Mouse (Mus musculus) kidney, postnatal 0 days (tissue): ENCODE measurements at regions not wholly inside any gene's neighbourhood (a gene's known extent, or its start where the extent isn't known, plus 50 kb on each side); places are given as distances from the start of the nearest gene placed in this dataset.

ENCODE experiments used
- ATAC-seq: fragments of 200-750 bp; cut with Nextera tagmentation; replicated peaks from 2 replicates; pipeline ENCODE4 v1.8.0; 2017; ENCODE audit warnings: low read depth, moderate number of reproducible peaks, moderate TSS enrichment, moderate library complexity; ENCODE audit not compliant: low FRiP score
- DNase-seq: peaks from one replicate; pipeline ENCODE4 v3.0.0-alpha.2; 2016; ENCODE audit warnings: low spot score
- H3K27ac ChIP-seq: fragments of 300-500 bp; sonication (generic); 2 replicates; pipeline ENCODE4 v1.5.1; 2014; ENCODE audit warnings: mild to moderate bottlenecking
- H3K27me3 ChIP-seq: fragments of 300-500 bp; sonication (generic); 2 replicates; pipeline ENCODE4 v1.6.1; 2014; ENCODE audit warnings: low read length, mixed read lengths; ENCODE audit not compliant: insufficient read depth
- H3K36me3 ChIP-seq: fragments of 300-500 bp; sonication (generic); 2 replicates; pipeline ENCODE4 v1.6.1; 2014; ENCODE audit warnings: low read length, mixed read lengths; ENCODE audit not compliant: insufficient read depth
- H3K4me1 ChIP-seq: fragments of 300-500 bp; sonication (generic); replicated peaks from 2 replicates; pipeline ENCODE4 v1.6.1; 2014; ENCODE audit warnings: antibody characterized with exemption, low read length, mixed read lengths; ENCODE audit not compliant: insufficient read depth
- H3K4me2 ChIP-seq: fragments of 300-500 bp; sonication (generic); 2 replicates; pipeline ENCODE4 v1.6.1; 2014; ENCODE audit warnings: mild to moderate bottlenecking, low read length, moderate library complexity, mixed read lengths
- H3K4me3 ChIP-seq: fragments of 300-500 bp; sonication (generic); replicated peaks from 2 replicates; pipeline ENCODE4 v1.5.1; 2014; ENCODE audit warnings: low read depth, low read length
- H3K9ac ChIP-seq: fragments of 300-500 bp; sonication (generic); 2 replicates; pipeline ENCODE4 v1.6.1; 2014; ENCODE audit warnings: low read depth, low read length
- H3K9me3 ChIP-seq: fragments of 300-500 bp; sonication (generic); replicated peaks from 2 replicates; pipeline ENCODE4 v1.6.1; 2016; ENCODE audit warnings: low read length, inconsistent platforms, mixed read lengths
- CTCF ChIP-seq: IDR thresholded peaks from 2 replicates; pipeline ENCODE4 v1.5.1; 2016; ENCODE audit warnings: antibody characterized with exemption, low read depth, mild to moderate bottlenecking, moderate library complexity
- WGBS: fragments of 180-500 bp; shearing (Covaris S2); extraction: QIAGEN DNeasy Blood & Tissue Kit; methylation state at CpG from one replicate; pipeline ENCODE4 v1.1.7; 2014; 5-methylcytosine and 5-hydroxymethylcytosine counted together

- H3K4me1 ChIP-seq, result no peaks in the 10 kb centered on the region
- no peak for DNase-seq
- H3K27me3 ChIP-seq, result no peaks in the 10 kb centered on the region
- WGBS, result 48% methylated on average over 4 of the region's 4 CpGs
- H3K4me2 ChIP-seq, result no peak overlapping the region
- no peak overlapping the region for H3K27ac ChIP-seq
- no peak for ATAC-seq
- TF ChIP-seq CTCF, result no peak
- H3K4me3 ChIP-seq, result no peak overlapping the region
- H3K9me3 ChIP-seq, result no peaks in the 10 kb centered on the region
- no peaks in the 10 kb centered on the region for H3K36me3 ChIP-seq
- H3K9ac ChIP-seq, result no peak overlapping the region
These were observed 521.3 kb downstream of the Ebf1 start for GRCm38 (mm10) chr11:45138351-45138975.

GRCm38 (mm10) chr11:45140490-45140889 is 523.4 kb downstream of the Ebf1 start:
- ATAC-seq (no peak), DNase-seq (no peak)
- no peaks in the 10 kb centered on the region for H3K4me1 ChIP-seq
- H3K4me3 ChIP-seq, result no peak overlapping the region
- no peak for TF ChIP-seq CTCF
- no peaks in the 10 kb centered on the region for H3K9me3 ChIP-seq
- no peak overlapping the region for H3K4me2 ChIP-seq
- 91% methylated on average over 1 of the region's 1 CpGs for WGBS
- H3K27me3 ChIP-seq, result no peaks in the 10 kb centered on the region
- H3K9ac ChIP-seq, result no peak overlapping the region
- H3K27ac ChIP-seq, result no peak overlapping the region
- H3K36me3 ChIP-seq, result no peaks in the 10 kb centered on the region

- no peak for DNase-seq
- H3K27ac ChIP-seq, result no peak overlapping the region
- H3K4me3 ChIP-seq, result no peak overlapping the region
- H3K27me3 ChIP-seq, result no peaks in the 10 kb centered on the region
- WGBS, result 84% methylated on average over 6 of the region's 6 CpGs
- no peak for TF ChIP-seq CTCF
- H3K9me3 ChIP-seq, result no peaks in the 10 kb centered on the region
- ATAC-seq, result no peak
- H3K4me2 ChIP-seq, result no peak overlapping the region
- H3K36me3 ChIP-seq, result no peaks in the 10 kb centered on the region
- H3K4me1 ChIP-seq, result no peaks in the 10 kb centered on the region
- no peak overlapping the region for H3K9ac ChIP-seq
These were observed 537.0 kb downstream of the Ebf1 start for GRCm38 (mm10) chr11:45154070-45154469.

GRCm38 (mm10) chr11:45154497-45154896 is 537.4 kb downstream of the Ebf1 start:
- TF ChIP-seq CTCF, result no peak
- DNase-seq (peak; percentile 9), ATAC-seq (no peak)
- Histone ChIP-seq H3K4me2 (no peak overlapping the region), H3K9ac (no peak overlapping the region), H3K4me1 (no peaks in the 10 kb centered on the region), H3K4me3 (no peak overlapping the region), H3K9me3 (no peaks in the 10 kb centered on the region), H3K27ac (no peak overlapping the region), H3K27me3 (no peaks in the 10 kb centered on the region), H3K36me3 (no peaks in the 10 kb centered on the region)
- WGBS, result 36% methylated on average over 8 of the region's 8 CpGs

- Histone ChIP-seq H3K27me3 (no peaks in the 10 kb centered on the region), H3K9ac (no peak overlapping the region), H3K4me1 (no peaks in the 10 kb centered on the region), H3K27ac (no peak overlapping the region), H3K9me3 (no peaks in the 10 kb centered on the region), H3K4me3 (no peak overlapping the region), H3K4me2 (no peak overlapping the region), H3K36me3 (no peaks in the 10 kb centered on the region)
- no peak for TF ChIP-seq CTCF
- DNase-seq (no peak), ATAC-seq (no peak)
- 73% methylated on average over 1 of the region's 1 CpGs for WGBS
These were observed 538.7 kb downstream of the Ebf1 start for GRCm38 (mm10) chr11:45155782-45156181.

- TF ChIP-seq CTCF, result no peak
- DNase-seq (no peak), ATAC-seq (no peak)
These were observed 541.2 kb downstream of the Ebf1 start for GRCm38 (mm10) chr11:45158282-45158681.

GRCm38 (mm10) chr11:45160871-45161270 is 543.8 kb downstream of the Ebf1 start:
- 80% methylated on average over 8 of the region's 8 CpGs for WGBS
- ATAC-seq, result no peak
- no peak for DNase-seq

More at GRCm38 (mm10) chr11:45158282-45158681, 541.2 kb downstream of the Ebf1 start:
- Histone ChIP-seq H3K9me3 (no peaks in the 10 kb centered on the region), H3K4me1 (no peaks in the 10 kb centered on the region), H3K9ac (no peak overlapping the region), H3K36me3 (no peaks in the 10 kb centered on the region), H3K27ac (no peak overlapping the region), H3K4me2 (no peak overlapping the region), H3K4me3 (no peak overlapping the region), H3K27me3 (no peaks in the 10 kb centered on the region)
- WGBS, result 54% methylated on average over 2 of the region's 2 CpGs

More at GRCm38 (mm10) chr11:45160871-45161270, 543.8 kb downstream of the Ebf1 start:
- H3K9me3 ChIP-seq, result no peaks in the 10 kb centered on the region
- H3K4me3 ChIP-seq, result no peak overlapping the region
- no peak for TF ChIP-seq CTCF
- H3K27ac ChIP-seq, result no peak overlapping the region
- no peak overlapping the region for H3K4me2 ChIP-seq
- no peaks in the 10 kb centered on the region for H3K36me3 ChIP-seq
- H3K4me1 ChIP-seq, result no peaks in the 10 kb centered on the region
- H3K9ac ChIP-seq, result no peak overlapping the region
- no peaks in the 10 kb centered on the region for H3K27me3 ChIP-seq
